Mouse (Mus musculus) urinary bladder, postnatal 36 days (tissue): ENCODE measurements around the gene Dgka.

ENCODE experiments used
- DNase-seq, 2 experiments: peaks; one replicate each; pipeline ENCODE4 v3.0.0; 2022; ENCODE audit warnings: low spot score in 2 of 2, mixed read lengths in 1 of 2

Gene Dgka

DNA sequence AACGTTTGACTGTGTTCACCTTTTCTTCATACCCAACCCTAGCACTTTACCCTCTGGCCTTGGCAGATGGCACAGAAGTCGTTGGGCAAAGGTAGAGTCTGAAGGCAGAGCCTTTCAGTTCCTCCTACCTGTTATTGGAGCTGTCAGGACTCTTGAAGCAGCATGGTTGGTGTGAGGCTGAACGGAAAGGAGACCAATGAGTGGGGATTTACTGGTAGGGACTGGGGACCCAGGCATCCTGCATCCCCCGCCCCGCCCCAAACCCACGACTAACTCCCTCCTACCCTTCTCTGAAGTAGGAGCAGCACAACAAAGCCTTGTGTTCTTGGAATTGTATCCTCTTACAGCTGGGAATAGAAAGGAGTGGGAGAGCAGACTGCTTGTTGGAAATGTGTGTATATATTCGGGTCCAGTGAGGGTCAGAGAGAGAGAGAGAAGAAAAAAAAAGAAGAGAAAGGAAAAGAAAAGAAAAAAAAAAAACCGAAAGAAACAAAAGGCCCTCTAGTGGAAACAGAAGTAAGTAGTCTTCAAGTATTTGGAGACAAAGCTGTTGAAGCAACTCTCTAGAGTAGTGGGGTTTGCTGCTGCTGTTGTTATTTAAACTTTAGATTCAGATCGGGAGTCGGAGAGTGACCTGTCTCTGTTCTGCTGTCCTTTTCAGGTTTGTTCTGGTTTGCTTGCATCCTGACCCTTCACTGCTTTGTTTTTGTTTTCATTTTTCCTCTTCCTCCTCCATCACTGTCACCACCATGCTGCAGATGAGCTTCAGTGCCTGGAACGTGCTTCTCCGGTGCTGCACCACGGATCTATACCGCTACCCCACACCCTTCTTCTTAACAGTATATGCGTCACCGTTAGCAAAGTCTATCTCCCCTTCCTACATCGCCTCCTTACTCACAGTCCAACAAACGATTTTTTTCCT lies at the start of gene Dgka:
Dgka (minus strand) TSS at position 176 of the 922 bp plus-strand sequence.
- DNase-seq: peak in 1 of 2 experiments; percentile 13

DNA sequence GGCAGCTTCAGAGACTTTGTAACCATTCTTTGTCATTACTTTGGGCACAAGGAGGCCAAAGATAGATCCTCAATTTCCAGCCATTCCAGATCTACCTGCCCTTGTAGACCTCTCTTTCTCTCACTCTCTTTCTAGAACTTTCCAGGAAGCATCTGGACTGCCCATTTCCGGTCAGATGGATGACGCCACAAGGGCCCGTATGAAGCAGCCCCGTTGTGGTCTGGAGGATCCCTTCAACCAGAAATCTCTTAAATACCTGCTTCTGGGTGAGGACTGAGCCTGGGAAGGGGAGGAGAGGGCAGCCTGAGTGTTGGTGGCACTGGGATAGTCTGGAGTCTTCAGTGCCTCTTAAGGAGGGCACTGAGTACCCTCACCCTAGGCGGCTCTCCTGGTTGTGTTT lies 49.7 kb upstream of the Dgka start:
- no peak for DNase-seq

DNA sequence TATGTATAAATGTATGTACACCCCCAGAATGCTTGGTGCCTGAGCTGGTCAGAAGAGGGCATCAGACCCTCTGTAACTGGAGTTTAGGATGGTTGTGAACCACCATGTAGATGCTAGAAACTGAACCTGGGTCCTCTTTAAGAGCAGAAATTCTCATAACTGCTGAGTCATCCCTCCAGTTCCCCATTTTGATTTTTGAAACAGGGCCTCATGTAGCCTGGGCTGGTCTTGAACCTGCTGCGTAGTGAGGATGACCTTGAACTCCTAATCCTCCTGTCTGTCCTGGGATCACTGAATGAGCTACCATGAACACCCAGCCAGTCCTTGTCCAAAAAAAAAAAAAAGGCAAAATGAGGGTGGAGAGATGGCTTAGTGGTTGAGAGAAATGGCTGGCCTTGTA lies 48.6 kb upstream of the Dgka start:
- no peak for DNase-seq

DNA sequence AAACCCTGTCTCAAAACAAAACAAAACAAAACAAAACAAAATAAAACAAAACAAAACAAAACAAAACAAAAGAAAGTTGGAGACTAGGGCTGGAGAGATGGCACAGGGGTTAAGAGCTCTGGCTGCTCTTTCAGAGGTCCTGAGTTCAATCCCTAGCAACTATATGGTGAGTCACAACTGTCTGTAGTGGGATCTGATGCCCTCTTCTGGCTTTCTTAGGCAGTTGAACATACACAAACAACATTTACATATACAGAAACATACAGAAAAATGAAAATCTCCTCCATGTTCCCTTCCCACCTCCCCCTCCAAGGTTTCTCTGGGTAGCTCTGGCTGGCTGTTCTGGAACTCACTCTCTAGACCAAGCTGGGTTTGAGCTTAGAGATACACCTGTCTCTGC lies 47.4 kb upstream of the Dgka start:
- no peak for DNase-seq

DNA sequence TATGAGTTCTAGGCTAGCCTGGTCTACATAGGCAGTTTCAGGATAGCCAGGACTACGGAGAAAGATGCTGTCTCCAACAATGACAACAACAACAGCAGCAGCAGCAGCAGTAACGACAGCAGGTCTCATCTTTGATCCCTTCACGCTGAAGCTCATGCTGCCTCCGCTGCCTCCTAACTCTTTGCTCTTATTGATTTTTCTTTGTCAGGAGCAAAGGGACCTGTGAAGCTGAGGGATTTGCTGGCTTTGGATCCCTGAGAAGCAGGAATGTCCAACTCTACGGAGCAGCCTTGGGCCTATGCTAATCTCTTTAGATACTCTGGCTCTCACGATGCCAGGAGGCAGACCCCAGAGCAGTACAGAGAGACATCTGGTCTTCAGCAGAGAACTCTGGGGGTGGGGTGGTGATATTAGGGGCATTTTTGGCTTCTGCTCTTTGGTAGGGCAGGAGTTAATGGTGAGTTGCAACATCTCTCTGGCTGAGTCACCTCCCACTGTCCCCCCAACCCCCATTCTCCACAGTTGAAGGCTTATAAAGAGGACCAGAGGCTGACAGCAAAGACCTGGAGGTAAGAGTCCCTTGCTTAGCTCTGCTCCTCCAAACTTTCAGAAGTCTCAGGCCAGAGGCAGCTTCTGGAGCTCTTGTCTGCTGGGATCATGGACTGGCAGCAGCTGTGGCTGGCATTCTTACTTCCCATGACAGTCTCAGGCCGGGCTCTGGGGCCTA lies 45.9 kb upstream of the Dgka start, which contains the start of gene Mmp19:
Mmp19 (plus strand) TSS at position 513 of the 727 bp plus-strand sequence.
- peak in 1 of 2 experiments; percentile 51 for DNase-seq

DNA sequence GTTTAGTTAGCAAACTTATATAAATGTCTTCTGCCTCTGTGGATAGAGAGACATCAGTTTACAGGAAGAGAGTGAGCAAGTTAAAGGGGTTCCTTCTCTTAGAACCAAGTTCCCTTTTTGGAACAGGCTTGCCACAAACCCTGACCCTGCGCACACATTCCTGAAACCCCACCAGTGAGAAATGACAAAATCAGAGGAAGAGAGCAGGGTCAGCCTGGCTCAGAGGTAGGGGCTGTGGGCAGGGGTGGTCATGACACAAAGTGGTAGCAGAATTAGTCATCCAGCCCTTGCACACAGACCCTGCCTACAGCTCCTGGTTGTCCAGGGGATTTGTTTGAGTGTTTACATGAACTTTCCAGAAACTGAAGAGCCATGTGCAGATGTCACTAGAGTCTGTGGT lies 35.5 kb upstream of the Dgka start:
- DNase-seq: no peak

DNA sequence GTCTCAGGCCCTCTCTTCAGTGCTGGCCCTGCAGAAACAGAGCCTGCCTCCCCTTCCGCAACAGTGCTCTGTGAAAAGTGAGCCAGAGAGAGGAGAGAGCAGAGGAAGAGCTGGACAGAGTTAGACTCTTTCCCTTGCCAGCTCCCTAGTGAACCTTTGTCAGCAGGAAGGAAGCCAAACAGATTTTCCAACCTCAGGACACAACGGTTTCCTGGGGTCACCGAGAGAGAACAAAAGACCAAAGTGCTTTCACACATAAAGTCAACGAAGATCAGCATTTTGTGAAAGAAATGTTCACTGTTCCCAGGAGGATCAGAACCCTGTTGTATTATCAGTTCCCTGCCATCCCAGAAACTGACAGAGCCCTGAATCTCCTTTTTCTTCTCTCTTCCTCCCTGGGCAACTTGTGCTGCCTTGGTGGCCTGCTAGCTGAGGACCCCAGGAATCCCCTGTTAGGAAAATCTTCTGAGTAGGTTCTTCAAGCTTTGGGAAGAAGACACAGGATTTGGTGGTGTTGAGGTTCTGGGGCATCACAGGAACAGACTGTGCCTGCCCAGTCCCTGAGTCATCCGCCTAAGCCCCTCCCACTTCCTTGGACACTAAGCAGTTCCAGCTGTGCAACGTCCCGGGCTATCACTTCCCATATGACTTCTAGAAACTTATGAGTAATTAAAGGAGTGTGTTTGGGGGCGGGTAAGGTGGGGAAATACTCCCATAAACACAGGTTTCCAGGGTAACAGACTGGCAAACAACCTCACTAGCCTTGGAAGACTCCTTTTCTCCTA lies 34.5 kb upstream of the Dgka start:
- DNase-seq: peak; percentile 69 to 86

DNA sequence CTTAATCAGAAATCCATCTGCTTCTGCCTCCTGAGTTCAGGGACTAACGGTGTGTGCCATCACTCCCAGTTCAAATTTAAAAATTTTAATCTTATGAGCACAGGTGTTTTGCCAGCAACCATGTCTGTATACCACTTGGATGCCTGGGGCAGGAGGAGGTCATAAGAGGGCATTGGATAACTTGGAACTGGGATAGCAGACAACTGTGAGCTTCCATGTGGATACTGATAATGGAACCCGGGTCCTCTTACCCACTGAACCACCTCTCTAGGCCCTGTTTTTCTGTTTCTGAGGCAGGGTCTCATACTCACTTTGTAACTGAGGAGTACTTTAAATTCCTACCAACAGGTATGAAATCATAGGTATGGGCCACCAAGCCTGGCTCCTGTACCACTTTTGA lies 33.8 kb upstream of the Dgka start:
- DNase-seq: no peak

DNA sequence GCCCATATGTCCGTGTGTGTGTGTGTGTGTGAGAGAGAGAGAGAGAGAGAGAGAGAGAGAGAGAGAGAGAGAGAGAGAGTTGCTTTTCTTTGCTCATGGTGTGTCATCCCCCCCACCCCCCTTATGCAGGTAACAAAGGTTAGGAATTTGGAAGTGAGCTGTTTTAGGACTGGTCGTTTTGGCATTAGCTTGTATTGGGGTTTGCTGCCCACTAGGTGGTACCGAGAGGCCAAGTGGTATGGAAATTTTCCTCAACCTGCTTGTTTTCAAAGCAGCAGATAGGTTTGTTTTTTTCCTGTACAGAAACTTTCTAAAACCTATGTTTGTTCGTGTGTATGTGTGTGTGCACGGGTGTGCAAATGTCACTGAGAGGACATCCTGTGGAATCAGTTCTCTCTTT lies 29.0 kb upstream of the Dgka start:
- DNase-seq: no peak

DNA sequence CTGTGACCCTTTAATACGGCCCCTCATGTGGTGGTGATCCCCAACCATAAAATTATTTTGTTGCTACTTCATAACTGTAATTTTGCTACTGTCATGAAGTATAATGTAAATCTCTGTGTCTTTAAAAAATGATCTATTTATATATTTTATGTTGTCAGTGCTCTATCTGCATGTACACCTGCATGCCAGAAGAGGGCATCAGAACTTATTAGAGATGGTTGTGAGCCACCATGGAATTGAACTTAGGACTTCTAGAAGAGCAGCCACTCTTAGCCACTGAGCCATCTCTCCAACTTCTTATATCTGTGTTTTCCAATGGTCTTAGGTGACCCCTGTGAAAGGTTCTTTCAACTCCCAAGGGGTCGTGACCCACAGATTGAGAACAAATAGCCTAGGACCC lies 28.2 kb upstream of the Dgka start:
- DNase-seq: no peak

DNA sequence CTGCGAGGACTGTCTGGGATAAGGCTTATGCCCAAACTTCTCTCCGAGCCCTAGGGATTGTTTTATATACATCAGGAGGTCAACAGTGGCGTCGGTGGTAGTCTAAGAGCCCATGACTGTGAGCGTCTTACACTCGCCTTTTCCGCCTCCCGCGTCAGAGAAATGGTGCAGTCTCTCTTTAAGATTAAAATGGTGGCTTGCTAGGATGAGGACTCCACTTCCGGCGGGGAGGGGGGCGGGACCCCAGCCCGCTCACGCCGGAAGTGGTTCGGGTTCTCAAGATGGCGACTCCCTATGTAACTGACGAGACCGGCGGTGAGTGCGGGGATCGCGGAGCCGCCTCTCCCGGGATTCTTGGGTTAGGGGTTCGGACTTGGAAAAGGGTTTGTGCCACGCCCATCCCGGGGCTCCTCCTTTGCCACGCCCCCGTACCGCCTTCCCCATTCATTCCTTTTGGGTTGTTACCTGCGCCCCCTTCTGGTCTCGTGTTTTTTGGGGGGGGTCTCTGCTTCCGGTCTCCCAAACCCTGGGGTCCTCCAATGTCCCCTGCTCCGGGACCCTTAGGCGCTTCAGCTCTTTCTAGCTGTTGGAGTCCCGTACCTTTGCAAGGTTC lies 3.7 kb upstream of the Dgka start:
- peak; percentile 62 to 66 for DNase-seq

DNA sequence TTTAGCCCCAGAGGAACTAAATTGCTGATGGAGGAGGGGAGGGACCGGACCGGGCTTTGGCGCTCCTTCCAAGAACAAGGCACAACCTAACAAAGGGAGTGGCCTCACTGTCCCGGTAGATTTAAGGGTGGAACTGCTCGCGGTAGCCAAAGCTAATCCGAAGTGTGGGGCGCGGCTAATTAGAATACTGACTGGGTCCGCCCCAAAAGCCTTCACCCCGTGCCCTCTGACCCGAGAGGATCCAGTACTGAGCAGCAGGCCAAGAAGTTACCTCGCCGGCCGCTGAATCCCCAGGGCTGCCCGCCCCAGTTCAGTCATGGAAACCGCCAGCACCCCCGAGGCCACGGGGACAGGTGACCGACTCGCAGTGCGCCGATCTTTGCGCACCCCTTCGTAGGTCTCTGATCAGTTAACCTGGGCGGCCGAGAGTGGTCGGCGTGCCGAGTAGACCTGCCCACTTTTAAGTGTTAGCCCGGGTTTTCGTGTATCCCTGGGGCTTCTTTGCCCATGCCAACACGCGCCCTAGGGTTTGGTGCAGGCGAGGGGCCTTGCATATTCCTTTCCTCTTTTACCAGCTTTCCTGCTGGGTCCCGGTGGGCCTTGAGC lies 3.1 kb upstream of the Dgka start, which contains the start of gene Pym1:
Pym1 (plus strand) TSS at position 244 of the 606 bp plus-strand sequence.
- DNase-seq: peak; percentile 80 to 90

DNA sequence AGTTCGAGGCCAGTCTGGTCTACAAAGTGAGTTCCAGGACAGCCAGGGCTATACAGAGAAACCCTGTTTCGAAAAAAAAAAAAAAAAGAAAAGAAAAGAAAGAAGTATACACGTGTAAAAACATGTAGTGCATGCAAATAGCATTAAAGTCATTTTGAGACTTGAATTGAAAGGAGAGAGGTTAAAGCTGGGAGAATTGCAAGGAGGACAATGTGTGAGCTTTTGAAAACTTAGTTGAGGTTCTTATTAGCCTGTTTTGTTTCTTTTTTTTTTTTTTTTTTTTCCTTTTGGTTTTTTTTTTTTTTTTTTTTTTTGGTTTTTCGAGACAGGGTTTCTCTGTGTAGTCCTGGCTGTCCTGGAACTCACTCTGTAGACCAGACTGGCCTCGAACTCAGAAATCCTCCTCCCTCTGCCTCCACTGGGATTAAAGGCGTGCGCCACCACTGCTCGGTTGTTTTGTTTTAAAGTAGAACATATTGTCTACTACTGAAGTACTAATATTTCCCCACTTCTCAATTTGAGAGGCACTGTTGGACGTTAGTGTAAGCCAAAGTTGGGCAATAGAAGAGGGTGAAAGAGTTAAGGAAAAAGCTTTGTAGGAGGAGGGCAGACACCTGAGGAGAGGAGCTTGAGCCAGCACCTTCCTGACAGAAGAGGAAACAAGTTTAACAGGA lies 2.5 kb upstream of the Dgka start:
- no peak for DNase-seq

DNA sequence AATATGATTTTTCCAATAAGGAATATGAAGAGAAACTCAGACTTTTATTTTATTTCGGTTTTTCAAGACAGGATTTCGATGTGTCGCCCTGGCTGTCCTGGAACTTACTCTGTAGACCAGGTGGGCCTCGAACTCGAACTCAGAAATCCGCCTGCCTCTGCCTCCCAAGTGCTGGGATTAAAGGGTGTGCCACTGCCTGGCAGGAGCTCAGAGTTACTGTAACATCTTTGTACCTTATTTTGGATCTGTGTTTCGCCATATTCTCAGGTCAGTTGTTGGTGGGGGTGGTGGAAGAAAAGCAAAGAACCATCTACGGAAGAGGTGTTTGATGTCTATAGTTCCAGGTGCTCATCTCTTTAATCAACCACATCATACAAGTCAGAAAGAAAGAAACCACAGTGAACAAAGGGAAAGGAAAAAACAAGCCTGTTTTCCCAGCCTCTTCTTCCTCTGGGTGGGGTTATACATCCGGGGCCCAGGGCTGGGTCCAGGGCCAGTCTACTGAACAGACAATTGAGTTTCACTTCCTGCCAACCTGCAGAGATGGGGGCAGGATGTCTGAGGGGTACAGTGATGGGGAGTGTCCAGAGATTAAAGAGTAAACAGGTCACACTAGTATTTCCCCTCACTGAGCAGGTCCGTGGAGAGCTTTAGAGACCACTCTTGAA lies 1.4 kb upstream of the Dgka start:
- no peak for DNase-seq

DNA sequence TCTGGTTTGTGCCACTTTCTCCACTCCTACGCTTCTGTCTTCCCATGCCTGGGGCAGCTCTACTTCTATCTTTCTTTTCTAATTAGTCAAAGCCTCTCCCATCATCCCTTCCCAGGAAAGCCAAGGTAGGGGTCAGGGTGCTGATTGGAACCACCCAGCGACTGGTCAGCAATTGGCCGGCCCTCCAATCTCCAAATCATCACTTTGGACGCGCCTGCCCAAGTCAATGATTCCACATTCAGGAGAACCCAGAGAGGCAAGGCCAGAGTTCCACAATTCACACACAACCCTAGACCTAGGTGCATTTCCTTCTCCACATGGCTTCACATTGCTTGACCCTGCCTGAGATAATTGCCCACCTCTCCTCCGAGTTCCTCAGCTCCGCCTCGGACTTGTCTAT lies 444 bp downstream of the Dgka start:
- DNase-seq: no peak

DNA sequence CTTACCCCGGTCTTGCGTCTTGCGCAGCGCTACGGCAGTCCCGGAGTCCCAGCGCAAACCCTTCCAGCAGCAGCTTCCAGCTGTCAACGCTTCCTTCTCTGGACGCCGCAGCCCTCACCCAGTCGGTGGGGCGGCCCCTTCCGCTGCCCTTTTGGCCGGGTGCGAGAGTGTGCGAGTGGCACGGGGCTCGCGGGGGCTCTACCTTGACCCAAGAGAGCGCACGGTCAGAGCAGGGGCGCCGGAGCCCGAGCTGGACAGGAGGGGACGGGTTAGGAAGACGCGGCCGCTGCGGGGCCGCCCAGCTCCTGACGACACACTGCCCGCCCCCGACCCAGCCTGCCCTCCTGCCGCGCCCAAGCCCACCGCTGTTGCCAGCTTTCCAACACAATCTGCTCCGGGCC lies 864 bp downstream of the Dgka start:
- peak; percentile 66 to 70 for DNase-seq

DNA sequence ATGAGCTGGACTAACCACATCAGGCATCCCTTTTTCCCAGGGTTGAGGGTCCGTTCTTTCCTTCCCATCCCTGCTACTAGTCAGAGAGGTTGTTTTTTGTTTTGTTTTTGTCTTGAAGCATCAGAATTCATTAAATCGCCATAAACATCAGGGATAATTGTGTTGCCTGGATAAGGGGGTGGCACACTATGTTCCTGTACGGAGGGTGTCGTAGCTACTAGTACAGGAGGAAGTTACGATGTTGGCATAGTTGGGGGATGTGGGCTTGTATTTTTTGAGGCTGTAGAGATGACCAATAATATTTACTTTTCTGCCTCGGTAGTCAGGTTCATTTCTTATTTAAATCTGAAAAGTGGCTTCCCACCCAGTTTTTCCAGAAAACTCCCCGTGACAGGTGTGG lies 1.4 kb downstream of the Dgka start:
- DNase-seq: no peak

DNA sequence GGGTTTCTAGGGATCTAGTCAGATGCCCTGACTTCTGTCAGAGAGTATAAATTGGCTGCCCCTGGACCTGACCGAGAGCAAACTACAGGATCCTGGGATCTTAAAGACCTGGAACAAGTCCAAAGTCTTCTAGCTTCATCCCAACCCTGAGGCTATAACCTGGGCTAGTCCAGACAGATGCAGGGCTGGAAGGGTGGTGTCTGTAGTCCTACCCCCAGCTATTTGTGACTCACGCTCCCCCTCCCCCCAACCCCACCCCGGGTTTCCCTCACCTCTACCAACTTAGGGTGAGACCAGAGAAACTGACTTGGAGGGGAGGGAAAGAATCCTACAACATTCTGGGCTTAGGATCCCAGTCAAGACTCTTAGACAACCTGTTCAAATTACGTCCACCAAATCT lies 2.0 kb downstream of the Dgka start:
- peak; percentile 35 to 39 for DNase-seq

DNA sequence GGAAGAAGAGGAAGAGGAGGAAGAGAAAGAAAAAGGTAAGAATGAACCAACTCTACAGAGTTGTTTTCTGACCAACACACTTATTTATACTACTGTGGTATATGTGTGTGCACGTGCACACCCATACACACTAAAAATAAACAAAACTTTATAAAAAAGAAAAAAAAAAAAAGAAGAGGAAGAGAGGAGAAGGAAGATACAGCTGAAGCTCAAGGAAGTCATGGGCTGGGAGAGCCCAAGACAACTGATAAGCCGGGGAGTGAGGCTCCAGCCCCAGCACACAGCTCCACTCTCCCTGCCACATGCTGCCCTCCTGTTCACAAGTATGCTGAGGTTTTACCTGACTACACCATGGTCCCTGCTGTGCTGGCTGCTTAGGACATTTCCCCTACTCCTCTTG lies 4.4 kb downstream of the Dgka start:
- DNase-seq: no peak

DNA sequence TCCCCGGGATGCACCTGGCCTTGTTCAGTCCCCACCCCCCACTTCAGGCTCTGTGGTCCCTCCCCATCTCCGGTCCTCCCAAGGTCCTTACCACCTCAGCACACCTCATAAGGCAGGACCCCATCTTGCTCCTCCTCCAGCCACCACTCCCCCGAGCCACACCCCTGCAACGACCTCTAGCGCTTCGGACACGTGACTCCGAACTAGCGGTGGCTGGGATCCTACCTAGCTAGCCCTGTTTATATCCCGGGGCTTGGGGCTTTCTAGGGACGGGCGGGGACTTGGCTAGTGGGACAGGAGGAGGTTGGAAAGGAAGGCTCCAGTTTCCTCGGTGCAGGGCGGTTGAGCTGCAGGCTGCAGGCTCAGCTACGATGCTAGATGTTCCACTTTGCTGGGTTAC lies 7.2 kb downstream of the Dgka start:
- DNase-seq: no peak
